Mouse (Mus musculus): ENCODE data around the gene Men1. TPM values are rescaled to one million over a fixed set of nuclear protein-coding genes. Genes with fewer than 3 reads are reported as not detected.
"Not testable (repeated sequence)": the region's sequence is repeated elsewhere in the genome, so short reads cannot be mapped to it uniquely, and the experiment has no call there.

Gene Men1
- 10 to 100 TPM; 44.3 to 47.5 TPM for total RNA-seq (2021)
- long read RNA-seq, experiment 1, transcript Men1-206 (10 exons, 2,652 nt) = minor isoform, 5 of 22 reads
- long read RNA-seq, experiment 1, transcript Men1-201 (9 exons, 2,975 nt) = major isoform, 9 of 22 reads
- long read RNA-seq, experiment 1, partial matches to known transcripts = 2 of 22 reads
- long read RNA-seq, experiment 1, other reads (novel, unspliced or antisense) = 4 of 22 reads
- long read RNA-seq, experiment 2, transcript Men1-201 (9 exons, 2,975 nt) = major isoform, 22 of 48 reads
- long read RNA-seq, experiment 2, transcript Men1-206 (10 exons, 2,652 nt) = minor isoform, 9 of 48 reads
- long read RNA-seq, experiment 2, partial matches to known transcripts = 7 of 48 reads
- long read RNA-seq, experiment 2, other reads (novel, unspliced or antisense) = 4 of 48 reads

DNA sequence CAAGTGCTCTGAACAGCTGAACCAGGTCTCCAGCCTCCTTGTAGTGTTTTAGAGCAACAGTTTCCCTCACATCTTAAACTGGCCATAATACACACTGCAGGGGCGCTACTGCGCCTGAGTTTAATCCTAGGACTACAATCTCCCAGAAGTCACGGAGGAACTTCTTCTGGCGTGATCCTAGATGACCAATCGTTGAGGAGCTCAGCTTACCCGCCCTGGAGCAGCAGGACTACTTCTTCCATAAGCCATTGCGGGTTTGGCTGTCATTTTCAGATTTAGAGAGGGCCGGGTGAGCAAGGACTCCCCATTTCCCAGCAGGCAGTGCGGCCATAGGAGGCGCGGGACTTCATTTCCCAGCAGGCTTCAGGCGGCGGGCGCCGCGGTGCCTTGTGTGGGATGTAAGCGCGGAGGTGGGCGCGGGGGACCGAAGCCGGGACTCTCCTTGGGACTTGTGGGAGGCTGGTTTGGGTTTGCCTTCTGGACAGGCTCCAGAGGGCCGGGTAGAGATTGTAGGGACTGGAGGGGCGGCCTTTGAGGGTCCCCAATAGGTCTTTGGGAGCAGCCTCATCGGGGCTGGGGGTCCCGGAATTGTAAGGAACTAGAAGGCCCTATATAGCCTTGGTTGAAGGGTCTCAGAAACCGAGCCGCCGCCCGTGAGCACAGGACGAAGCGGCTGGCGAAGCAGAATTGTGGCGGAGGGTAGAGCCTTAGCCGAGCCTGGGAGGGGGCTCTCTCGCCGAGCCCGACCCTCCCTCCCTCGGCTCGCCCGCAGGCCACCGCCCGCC is at the start of gene Men1:
Gene Men1 (plus strand): TSS at position 307 of the 785 bp plus-strand sequence.
- DNase-seq (ENCODE audit: low spot score in 2 of 2) = peak; percentile 70 to 83

DNA sequence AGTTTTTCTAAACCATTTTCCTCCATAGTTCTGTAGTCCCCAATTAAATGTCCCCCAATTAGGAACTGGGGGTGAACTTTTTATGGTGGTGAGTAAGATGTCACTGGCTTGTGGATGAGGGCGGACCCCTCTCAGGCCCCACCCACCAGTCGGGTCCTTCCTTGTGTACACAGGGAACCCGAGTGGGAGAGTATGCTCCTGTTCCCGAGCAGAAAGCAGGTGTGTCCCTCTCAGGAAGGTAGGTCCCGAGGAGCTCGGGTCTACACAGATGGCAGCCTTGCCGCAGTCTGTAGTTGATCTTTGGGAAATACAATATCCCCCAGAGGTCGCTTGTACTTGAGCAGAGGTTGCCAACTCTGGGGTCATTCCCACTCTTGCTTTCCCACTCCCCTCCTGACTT is 49.6 kb upstream of the Men1 start:
- DNase-seq (ENCODE audit: low spot score in 2 of 2) = no peak

GRCm38 (mm10) chr19:6285632-6286433 is 48.9 kb upstream of the Men1 start:
- no peak for DNase-seq (ENCODE audit: low spot score in 2 of 2)

DNA sequence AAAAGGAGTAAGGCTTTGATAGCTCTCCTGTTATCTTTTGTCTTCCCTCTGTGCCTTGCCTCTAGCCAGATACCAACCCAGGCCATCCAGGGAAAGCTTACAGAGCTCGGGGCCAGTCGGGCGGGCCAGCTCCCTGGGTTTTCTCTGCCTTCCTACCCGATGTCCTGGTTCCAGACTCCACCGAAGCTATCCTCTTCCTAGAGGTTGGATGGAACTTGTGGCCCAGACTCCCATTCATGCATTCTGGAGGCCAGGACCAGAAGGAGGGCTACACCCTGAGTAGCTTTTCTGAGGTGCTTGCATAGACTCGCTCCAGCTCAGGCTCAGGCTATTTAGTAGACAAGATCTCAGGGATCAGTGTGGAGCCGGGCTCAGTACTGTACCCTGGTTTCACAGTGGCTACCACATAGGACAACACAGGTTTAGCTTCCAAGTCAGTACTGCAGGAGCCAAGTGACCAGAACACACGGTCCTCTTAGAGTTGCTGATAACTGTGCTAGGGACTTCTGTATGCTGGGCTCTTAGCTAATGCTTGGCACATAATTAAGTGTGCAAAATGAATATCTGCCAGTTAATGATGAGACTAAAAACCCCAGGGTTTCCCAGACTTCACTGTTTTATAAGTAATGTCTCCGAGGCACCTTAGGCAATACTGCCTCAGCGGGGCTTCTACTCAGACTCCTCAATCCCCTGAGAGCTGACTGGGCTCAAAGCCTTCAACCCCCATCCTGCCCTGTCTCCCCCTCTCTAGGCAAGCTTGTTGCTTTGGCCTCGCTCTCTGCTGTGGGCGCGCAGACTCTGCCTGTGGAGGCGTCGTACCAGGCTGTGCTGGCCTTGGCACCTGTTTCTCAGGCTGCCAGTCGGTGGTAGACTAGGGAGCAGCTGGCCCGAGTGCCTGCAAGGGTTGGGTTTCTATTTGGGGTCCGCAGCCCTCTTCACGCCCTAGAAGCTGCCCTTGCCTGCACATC is 48.1 kb upstream of the Men1 start:
- DNase-seq (ENCODE audit: low spot score in 2 of 2) = no peak

GRCm38 (mm10) chr19:6288236-6288894 is 46.4 kb upstream of the Men1 start:
- no peak for DNase-seq (ENCODE audit: low spot score in 2 of 2)

DNA sequence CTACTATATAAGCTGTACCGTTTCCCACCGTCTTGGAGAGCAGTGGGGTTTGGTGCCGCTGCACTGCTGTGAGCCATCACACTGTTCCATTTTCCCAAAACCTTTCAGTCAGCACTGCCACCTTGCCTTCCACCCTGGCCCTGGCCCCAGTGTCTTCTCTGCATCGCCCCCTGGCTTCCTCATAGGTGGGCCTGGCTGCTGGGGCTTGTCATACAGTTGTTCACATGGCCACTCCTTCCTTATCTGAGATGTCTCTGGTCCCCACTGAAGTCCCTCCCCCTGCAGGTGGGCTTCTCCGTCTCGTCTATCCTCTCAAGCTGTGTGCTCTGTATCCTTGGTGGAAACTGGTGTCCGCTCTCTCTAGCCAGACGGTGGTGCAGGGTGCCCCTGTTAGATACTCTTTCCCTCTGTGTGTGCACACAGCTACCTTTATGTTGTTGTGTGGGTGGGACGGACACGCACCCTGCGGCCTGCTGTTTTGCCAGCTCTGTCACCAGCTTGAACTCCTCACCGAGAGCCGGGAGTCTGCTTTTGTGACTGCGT is 45.0 kb upstream of the Men1 start:
- no peak for DNase-seq (ENCODE audit: low spot score in 2 of 2)

- not testable (repeated sequence) for DNase-seq (ENCODE audit: low spot score in 2 of 2)
Measured at GRCm38 (mm10) chr19:6290720-6291116, 44.1 kb upstream of the Men1 start.

DNA sequence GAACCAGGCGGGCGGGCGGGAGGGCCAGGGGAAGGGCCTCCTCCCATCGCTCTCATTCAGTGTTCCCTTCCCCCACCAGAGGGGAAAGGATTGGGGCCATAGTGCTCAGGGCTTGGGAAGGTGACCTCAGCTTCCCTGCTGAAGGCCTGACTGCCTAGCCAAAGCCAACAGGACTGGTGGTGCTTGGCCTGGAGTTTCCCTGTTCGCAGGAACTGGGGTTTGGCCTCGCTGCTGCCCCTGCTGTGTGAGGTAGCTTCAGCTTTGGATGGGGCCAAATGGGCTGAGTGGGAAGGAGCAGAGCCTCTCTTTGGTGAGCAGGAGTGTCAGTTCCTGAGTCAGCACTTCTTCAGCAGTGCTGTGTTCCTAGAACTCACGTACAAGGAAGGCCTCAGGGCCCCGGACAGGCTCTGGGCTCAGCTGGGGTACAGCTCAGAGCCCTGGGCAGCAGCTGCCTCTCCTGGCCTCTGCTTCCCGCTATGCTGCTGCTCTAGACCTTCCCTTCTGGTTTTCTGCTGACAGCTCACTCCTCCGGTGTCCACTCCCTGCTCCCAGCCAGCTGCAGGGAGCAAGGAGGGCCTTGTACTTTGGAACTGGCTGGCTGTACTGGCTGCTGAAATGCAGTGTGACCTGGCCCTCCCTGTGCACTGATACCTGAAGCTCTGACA is 43.5 kb upstream of the Men1 start:
- no peak for DNase-seq (ENCODE audit: low spot score in 2 of 2)

DNA sequence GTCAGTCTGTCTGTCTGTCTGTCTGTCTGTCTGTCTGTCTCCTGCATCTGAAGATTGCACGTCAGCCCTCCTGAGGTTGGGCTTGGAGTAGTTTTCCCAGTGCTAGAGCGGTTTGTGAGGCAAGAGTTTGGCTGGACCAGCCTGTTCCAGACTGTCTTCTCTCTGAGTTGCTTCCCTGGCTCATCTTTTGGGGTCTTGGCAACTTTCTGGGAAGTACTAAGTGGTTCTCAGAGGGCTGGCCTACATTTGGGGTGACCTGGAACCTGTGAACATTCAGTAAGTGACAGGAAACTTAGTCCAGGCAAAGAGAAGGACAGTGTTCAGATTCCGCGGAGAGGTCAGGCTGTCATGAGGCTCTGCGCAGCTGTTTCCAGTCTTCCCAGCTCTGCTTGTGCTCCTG is 42.5 kb upstream of the Men1 start:
- DNase-seq (ENCODE audit: low spot score in 2 of 2) = no peak

DNA sequence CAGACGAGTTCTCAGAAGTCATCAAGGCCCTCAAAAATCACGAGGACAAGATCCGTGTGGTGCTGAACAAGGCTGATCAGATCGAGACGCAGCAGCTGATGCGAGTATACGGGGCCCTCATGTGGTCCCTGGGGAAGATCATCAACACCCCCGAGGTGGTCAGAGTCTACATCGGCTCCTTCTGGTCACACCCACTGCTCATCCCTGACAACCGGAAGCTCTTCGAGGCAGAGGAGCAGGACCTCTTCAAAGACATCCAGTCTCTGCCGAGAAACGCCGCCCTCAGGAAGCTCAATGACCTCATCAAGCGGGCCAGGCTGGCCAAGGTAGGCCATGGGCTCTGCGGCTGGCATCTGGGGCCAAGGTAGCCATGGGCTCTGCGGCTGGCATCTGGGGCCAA is 40.5 kb upstream of the Men1 start:
- DNase-seq (ENCODE audit: low spot score in 2 of 2) = no peak

DNA sequence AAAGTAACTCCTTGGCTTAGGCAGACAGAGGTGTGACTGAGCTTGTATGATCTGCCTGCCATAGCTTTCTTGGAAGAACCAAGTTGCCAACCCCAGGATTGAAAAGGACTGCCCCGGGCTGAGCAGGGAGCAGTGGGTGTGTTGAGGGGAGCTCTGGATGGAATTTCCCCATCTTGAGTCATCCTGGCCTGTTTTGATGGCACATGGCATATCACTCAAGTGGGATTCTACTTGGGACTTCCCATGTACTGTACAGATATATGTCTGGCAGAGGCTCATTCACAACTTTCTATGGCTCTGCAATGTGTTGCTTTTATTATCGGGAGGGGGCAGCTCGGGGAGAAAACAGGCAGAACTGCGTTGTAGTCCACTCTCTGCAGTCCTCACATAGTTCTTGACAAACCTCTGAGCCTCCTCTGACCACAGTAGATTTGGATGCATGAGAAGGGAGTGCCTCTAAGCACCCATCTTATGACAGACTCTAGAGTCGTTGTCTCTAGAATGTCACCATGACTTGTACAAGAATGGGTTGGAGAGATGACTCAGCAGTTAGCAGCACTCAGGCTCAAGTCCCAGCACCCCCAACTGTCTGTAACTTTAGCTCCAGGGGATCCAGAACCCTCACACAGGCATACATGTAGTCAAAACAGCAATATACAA is 38.1 kb upstream of the Men1 start:
- no peak for DNase-seq (ENCODE audit: low spot score in 2 of 2)

DNA sequence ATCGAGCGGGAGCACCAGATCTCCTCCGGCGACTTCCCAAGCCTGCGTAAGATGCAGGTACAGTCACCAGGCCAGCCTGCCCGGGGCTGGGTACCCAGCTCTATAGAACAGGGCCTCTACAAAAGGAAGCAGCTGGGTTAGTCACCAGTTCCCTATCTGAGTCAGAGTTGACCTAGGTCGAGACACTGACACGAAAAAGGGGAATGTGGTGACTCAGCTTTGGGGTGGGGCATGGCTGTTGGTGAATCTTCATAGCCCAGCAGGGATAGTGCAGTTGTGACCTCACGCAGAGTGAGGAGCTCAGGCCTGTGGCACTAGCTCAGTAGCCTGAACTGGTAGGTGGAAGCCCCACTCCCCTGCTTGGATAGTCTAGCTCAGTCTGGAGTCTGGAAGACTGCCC is 37.1 kb upstream of the Men1 start:
- peak in 1 of 2 experiments; percentile 40 for DNase-seq (ENCODE audit: low spot score in 2 of 2)

DNA sequence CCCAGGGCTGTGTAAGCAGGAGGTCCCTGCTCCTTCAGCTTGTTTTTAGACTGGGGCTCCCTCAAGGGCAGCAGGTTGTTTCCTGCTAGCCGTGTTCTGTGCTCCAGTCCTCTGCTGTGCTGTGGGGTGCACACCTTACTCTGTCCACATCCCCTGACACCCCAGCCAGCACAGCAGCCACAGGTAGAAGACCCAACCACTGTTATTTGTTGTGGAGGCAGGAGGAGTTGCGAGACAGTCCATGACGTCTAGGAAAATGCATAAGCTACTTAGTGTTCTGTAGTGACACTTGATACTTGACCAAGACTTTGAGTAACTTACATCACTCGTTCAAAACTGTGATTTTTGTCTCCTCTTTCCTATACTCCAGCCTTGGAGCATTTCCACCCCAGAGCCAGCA is 35.8 kb upstream of the Men1 start:
- DNase-seq (ENCODE audit: low spot score in 2 of 2) = no peak

DNA sequence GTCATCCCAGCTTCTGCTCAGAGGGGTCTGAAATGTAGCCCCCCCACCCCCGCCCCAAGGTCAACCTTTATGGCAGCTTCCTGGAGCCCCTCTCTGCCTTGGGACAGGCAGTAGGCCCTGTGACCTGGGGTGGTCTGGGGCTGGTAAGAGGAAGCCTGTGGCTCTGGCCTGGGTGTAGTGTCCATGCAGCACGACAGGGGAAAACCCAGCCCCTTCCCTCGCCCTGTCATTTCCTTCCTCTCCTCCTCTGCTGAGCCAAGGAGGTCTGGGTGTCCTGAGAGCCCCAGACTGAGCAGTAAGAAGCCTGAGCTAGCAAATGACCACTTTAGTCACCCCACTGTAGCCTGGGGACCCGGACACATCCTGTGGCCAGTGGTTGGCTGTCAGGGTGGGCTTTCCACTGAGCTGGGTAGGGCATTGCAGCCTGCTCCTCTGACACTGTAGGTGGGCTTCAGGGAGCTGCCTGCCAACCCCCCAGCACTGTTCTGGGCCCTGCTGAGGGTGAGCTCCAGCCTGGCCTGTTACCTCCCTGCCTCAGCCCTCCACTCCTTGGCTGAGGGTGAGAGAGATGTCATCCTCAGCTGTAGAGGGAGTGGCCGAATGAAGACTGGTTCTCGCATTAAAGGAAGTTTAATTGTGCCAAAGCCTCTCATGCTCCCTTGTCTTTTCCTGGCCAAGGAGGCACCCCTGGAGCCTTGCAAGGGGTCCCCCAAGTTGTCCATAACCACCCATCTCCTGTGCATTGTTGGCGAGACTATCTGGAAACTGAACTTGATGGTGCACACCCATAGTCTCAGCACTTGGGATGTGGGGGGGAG is 35.1 kb upstream of the Men1 start:
- no peak for DNase-seq (ENCODE audit: low spot score in 2 of 2)

DNA sequence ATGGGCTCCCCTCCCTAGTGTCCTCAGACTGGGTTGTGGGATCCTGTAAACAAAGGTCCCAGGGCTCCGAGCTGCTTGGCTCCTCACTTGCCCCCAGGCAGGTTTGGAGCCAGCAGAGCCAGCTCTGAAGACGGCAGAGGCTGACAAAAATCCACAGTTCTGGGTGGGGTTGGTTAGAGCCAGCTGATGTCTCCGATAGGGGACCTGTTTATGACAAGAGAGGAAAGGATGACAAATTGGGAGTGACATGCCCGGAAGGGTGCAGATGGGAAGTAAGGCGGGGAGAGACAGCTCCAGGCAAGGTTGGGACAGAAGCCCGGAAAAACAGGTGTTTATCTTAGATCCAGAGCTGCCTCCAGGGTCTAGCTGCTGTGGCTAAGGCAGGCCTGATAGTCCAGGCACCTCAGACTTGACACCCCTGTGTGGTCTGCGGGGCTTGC is 34.4 kb upstream of the Men1 start:
- no peak for DNase-seq (ENCODE audit: low spot score in 2 of 2)

DNA sequence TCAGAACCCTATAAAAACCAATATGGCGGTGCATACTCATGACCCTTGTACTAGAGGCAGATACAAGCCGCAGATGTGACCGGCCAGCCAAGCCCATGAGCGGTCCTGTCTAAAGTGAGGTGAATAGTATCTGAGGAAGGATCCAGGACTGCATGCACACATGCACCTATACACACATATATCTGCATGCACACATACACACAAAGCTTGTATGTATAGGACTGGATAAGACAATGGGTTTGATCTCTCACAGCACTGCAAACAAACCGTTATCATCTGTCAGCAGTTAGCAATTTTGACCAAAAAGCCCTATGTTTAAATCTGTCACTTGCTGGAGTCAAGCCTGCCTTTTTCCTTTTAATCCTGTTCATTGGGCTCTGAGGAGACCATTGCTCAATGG is 32.7 kb upstream of the Men1 start:
- DNase-seq (ENCODE audit: low spot score in 2 of 2) = no peak

- no peak for DNase-seq (ENCODE audit: low spot score in 2 of 2)
Measured at GRCm38 (mm10) chr19:6302522-6302921, 32.3 kb upstream of the Men1 start.

- no peak for DNase-seq (ENCODE audit: low spot score in 2 of 2)
Measured at GRCm38 (mm10) chr19:6303831-6304230, 30.9 kb upstream of the Men1 start.

All from adrenal gland, postnatal 4 days (tissue).